Mouse (Mus musculus) intestine, postnatal 0 days (tissue): ENCODE results near the gene Fam8a1. TPM values are rescaled to one million over a fixed set of nuclear protein-coding genes. Genes with fewer than 3 reads are reported as not detected.
A peak's percentile ranks its signal among the peaks of the same experiment; 100 is the strongest.

Experiments used
- ATAC-seq: fragments of 200-750 bp; cut with Nextera tagmentation; 2 replicates; pipeline ENCODE4 v1.8.0; 2017; ENCODE audit warnings: mild to moderate bottlenecking, moderate TSS enrichment, moderate library complexity
- H3K27ac ChIP-seq: fragments of 300-500 bp; sonication (generic); 2 replicates; pipeline ENCODE4 v1.5.1; 2014; ENCODE audit warnings: mild to moderate bottlenecking, low read depth, low read length, moderate library complexity
- H3K27me3 ChIP-seq: fragments of 300-500 bp; sonication (generic); replicated peaks from 2 replicates; pipeline ENCODE4 v1.6.1; 2014; ENCODE audit warnings: low read length, mixed read lengths; ENCODE audit not compliant: control insufficient read depth, insufficient read depth
- H3K36me3 ChIP-seq: fragments of 300-500 bp; sonication (generic); 2 replicates; pipeline ENCODE4 v1.6.1; 2014; ENCODE audit warnings: mild to moderate bottlenecking, moderate library complexity; ENCODE audit not compliant: control insufficient read depth, insufficient read depth
- H3K4me1 ChIP-seq: fragments of 300-500 bp; sonication (generic); replicated peaks from 2 replicates; pipeline ENCODE4 v1.6.1; 2014; ENCODE audit warnings: antibody characterized with exemption, low read length, mixed read lengths; ENCODE audit not compliant: control insufficient read depth, insufficient read depth
- H3K4me2 ChIP-seq: fragments of 300-500 bp; sonication (generic); replicated peaks from 2 replicates; pipeline ENCODE4 v1.6.1; 2014; ENCODE audit warnings: low read depth, mild to moderate bottlenecking, moderate library complexity
- H3K4me3 ChIP-seq: fragments of 300-500 bp; sonication (generic); 2 replicates; pipeline ENCODE4 v1.5.1; 2014; ENCODE audit warnings: low read depth, low read length
- H3K9ac ChIP-seq: fragments of 300-500 bp; sonication (generic); 2 replicates; pipeline ENCODE4 v1.6.1; 2014; ENCODE audit warnings: mild to moderate bottlenecking, low read depth, low read length
- H3K9me3 ChIP-seq: fragments of 300-500 bp; sonication (generic); 2 replicates; pipeline ENCODE4 v1.6.1; 2016; ENCODE audit warnings: mixed run types; ENCODE audit not compliant: control insufficient read depth
- CTCF ChIP-seq: sonication (generic); IDR thresholded peaks from 2 replicates; pipeline ENCODE4 v1.5.1; 2016; ENCODE audit warnings: low read depth, mild to moderate bottlenecking, control low read depth, antibody characterized with exemption, moderate library complexity
- WGBS: fragments of 180-500 bp; shearing (Covaris S2); extraction: QIAGEN DNeasy Blood & Tissue Kit; methylation state at CpG from one replicate; pipeline ENCODE4 v1.1.7; 2014; 5-methylcytosine and 5-hydroxymethylcytosine counted together
- polyA plus RNA-seq: library from polyadenylated mRNA; unstranded; fragments of >200 nt; fragmentation: Nextera tagmentation; extraction: Ambion mirVana; gene quantifications from 2 replicates; pipeline ENCODE4 v1.2.1, GENCODE M21; 2015

The Fam8a1 gene
- polyA plus RNA-seq, 1 experiment from 2014 or later = 14.9 TPM

DNA sequence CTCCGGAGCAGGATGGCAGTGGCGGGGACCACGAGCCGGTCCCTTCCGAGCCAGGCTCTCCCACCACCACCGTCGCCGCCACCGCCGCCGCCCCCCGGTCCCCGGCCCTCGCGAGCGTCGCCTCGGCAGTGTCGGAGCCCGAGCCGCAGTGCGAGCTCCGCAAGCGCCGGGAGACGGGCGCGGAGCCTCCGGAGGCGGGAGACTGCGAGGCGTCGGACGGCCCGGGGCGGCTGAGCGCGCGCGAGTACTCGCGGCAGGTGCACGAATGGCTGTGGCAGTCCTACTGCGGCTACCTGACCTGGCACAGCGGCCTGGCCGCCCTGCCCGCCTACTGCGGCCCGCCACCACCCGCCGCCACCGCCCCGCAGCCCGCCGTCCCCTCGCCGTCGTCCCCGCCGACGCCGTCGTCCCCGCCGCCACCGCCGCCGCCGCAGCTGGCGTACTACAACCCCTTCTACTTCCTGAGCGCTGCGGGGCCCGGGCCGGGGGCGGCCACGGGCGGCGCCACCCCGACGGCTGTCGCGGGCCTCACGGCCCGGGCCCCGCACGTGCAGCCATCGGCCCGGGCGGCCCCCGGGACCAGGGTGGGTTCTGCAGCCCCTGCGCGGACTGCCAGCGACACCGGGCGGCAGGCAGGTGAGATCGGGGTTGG lies 424 bp downstream of the Fam8a1 start:
- TF ChIP-seq CTCF = peak; percentile 44
- H3K9me3 ChIP-seq = no peaks in the 10 kb centered on the region
- ATAC-seq = peak; percentile 70

DNA sequence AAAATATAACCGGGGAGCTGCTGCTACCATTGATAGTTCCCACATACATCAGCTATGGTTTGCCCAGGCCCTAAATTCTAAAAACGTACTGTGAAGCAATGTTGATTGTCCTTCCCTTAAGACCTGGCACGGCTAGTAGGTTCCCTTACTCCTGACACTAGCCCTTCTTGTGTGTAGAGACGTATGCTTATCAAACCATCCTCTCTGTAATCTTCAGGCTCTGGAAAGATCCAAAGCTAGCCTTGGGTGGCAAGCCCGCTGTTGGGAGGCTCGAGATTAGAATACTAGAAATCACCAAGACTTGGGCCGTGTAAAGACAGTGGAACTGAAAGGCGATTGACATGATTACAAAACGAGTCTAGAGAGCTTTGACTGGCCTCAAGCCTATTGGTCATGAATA lies 1.2 kb downstream of the Fam8a1 start:
- H3K9ac ChIP-seq = 0 out of 2 replicates have a peak overlapping the region, but pooled peaks have one; percentile 94
- H3K4me3 ChIP-seq = peak overlapping the region; percentile 97
- ATAC-seq = no peak
- peak overlapping the region; percentile 94 for H3K4me2 ChIP-seq
- TF ChIP-seq CTCF = no peak
- no peaks in the 10 kb centered on the region for H3K9me3 ChIP-seq
- H3K27me3 ChIP-seq = no peaks in the 10 kb centered on the region
- no peak overlapping the region for H3K27ac ChIP-seq
- peaks cover 20% of the 10 kb centered on the region for H3K36me3 ChIP-seq
- WGBS = 45% methylated on average over 9 of the region's 9 CpGs
- peaks cover 5% of the 10 kb centered on the region; the same call in 1 of the 2 replicates for H3K4me1 ChIP-seq

More for the DNA sequence above, 424 bp downstream of the Fam8a1 start:
- peaks cover 15% of the 10 kb centered on the region for H3K36me3 ChIP-seq
- peak overlapping the region; percentile 91 for H3K27ac ChIP-seq
- no peaks in the 10 kb centered on the region for H3K27me3 ChIP-seq
- H3K9ac ChIP-seq = peak overlapping the region; percentile 94
- H3K4me2 ChIP-seq = peak overlapping the region; percentile 94
- under 1% methylated on average over 64 of the region's 96 CpGs for WGBS
- peak overlapping the region; percentile 97 for H3K4me3 ChIP-seq
- peaks cover 5% of the 10 kb centered on the region; the same call in 1 of the 2 replicates for H3K4me1 ChIP-seq

DNA sequence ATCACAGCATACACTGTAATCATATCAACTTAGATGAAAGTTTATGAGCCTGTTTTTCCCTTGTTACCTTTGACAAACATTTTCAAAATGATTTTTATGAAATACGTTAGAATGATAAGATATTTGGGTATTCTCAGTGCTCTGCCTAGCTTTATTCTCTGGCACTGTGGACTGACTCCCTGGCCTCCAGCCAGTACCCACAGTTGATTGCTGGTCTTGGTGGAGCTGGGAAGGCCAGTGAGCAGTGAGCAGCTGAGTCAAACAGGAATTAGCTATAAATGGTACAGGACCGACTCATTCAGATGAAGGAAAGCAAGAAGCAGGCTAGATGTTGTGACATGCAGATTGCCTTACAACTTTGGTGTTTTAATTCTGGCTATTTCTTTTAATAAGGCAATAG lies 5.3 kb downstream of the Fam8a1 start:
- Histone ChIP-seq H3K9ac (no peak overlapping the region), H3K4me3 (no peak overlapping the region), H3K27ac (no peak overlapping the region), H3K4me1 (no peaks in the 10 kb centered on the region), H3K4me2 (no peak overlapping the region), H3K36me3 (peaks cover 38% of the 10 kb centered on the region), H3K27me3 (no peaks in the 10 kb centered on the region), H3K9me3 (no peaks in the 10 kb centered on the region)
- 77% methylated on average over 2 of the region's 2 CpGs for WGBS
- ATAC-seq = no peak
- no peak for TF ChIP-seq CTCF

DNA sequence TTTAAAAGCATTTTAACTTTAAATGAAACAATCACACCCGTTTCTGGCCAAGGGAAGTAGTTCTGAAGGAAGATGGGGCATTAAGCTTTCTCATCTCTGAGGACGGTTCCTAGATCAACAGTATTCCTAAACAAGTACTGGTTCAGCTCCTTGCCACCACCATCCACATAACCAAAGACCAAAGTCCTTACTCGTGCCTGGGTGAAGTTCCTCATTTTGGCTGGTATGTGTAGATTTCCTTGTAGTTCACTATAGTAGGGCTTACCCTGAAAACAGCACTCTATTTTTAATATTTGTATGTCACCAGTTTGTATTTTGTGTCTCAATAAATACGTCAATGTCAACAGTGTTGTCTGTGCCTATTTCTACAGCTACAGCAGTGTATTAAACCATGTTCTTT lies 8.4 kb downstream of the Fam8a1 start:
- H3K4me3 ChIP-seq = no peak overlapping the region
- WGBS = 82% methylated on average over 4 of the region's 4 CpGs
- no peak overlapping the region for H3K27ac ChIP-seq
- H3K36me3 ChIP-seq = peaks cover 53% of the 10 kb centered on the region
- no peaks in the 10 kb centered on the region for H3K9me3 ChIP-seq
- no peak for TF ChIP-seq CTCF
- H3K4me2 ChIP-seq = no peak overlapping the region
- no peaks in the 10 kb centered on the region for H3K4me1 ChIP-seq
- H3K27me3 ChIP-seq = no peaks in the 10 kb centered on the region
- no peak for ATAC-seq
- H3K9ac ChIP-seq = no peak overlapping the region

DNA sequence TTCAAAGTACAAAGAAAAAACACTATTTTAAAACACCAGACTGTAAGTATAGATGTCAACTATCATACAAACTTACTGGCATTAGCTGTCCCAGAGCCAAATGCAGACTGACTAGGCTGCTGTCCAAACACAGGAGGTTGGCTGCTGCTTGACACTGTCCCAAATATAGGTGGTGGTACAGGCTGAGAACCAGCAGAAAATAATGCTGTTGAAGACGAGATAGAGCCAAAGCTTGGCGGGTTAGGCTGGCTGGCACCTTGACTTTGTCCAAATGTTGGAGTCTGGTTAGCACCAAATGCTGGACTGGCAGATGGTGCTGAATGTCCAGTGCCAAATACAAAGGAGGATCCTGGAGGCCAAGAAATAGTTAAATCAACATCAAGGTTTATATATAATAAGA lies 13.6 kb downstream of the Fam8a1 start:
- 81% methylated on average over 2 of the region's 2 CpGs for WGBS
- Histone ChIP-seq H3K36me3 (peaks cover 60% of the 10 kb centered on the region), H3K4me2 (no peak overlapping the region), H3K27ac (no peak overlapping the region), H3K4me1 (no peaks in the 10 kb centered on the region), H3K9ac (no peak overlapping the region), H3K27me3 (no peaks in the 10 kb centered on the region), H3K9me3 (no peaks in the 10 kb centered on the region), H3K4me3 (no peak overlapping the region)
- no peak for ATAC-seq
- TF ChIP-seq CTCF = no peak

DNA sequence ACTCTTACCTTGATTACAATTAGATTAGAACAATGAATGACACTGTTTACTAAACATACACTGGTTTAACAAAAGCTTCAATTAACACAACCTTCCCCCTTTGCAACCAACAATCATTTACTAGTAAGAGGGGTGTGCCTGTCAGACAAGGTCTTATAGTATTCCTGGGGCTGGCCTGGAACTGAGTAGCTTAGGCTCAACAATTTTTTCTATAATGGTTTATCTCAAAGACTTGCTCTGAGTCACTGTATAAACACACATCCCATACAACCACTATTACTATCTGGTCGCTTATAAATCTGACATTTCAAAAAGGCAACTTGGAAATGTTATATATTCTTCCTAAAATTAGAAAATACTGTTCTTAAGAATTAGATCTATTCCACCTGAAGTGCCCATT lies 14.0 kb downstream of the Fam8a1 start:
- Histone ChIP-seq H3K4me2 (no peak overlapping the region), H3K27ac (no peak overlapping the region), H3K9me3 (no peaks in the 10 kb centered on the region), H3K4me1 (no peaks in the 10 kb centered on the region), H3K9ac (no peak overlapping the region), H3K4me3 (no peak overlapping the region), H3K36me3 (peaks cover 56% of the 10 kb centered on the region), H3K27me3 (no peaks in the 10 kb centered on the region)
- TF ChIP-seq CTCF = no peak
- no peak for ATAC-seq
- 53% methylated on average over 1 of the region's 1 CpGs for WGBS
